Mouse (Mus musculus) small intestine, adult 2 months (tissue): ENCODE data around the gene Zfpm1.

Experiments used
- CTCF ChIP-seq: fragments of 200-500 bp; IDR thresholded peaks from 2 replicates; pipeline ENCODE4 v1.5.1; 2012; ENCODE audit warnings: low read depth, mild to moderate bottlenecking, control low read depth, inconsistent platforms, low read length, moderate library complexity, mixed read lengths; ENCODE audit not compliant: insufficient replicate concordance, insufficient read length; ENCODE audit errors: extremely low read depth
- POLR2A ChIP-seq: fragments of 200-500 bp; IDR thresholded peaks from 2 replicates; pipeline ENCODE4 v1.6.1; 2012; ENCODE audit warnings: low read depth, mild to moderate bottlenecking, control low read depth, inconsistent platforms, low read length, moderate library complexity

DNA sequence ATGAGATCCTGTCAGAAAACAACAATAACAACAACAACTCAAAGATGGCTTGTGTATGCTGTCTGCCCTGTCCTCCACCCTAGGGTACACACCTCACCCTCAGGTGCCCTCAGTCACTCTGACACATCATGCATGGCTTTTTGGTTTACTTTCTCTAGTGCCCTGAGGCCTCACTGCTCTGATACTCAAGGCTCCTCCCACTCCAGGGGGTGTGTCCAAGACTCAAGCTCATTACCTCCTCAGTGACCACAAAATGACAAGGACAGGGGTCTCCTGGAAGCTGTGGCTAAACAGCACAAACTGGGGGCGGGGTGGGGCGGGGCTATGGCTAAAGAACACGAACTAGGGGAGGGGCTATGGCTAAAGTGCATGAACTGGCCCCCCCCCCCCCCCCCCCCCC is 22.1 kb downstream of the Zfpm1 start:
- TF ChIP-seq CTCF: no peak
- TF ChIP-seq POLR2A: no peak
